Mouse (Mus musculus): Measurements from ENCODE around the gene Ssh2.
"Not testable (repeated sequence)": the region's sequence is repeated elsewhere in the genome, so short reads cannot be mapped to it uniquely, and the experiment has no call there.

Gene Ssh2

GRCm38 (mm10) chr11:77230765-77231164, 14.7 kb downstream of the Ssh2 start:
- DNase-seq (ENCODE audit: extremely low read depth, low read depth) = no peak

- peak; percentile 57 for DNase-seq (ENCODE audit: extremely low read depth, low read depth)
These were observed 15.4 kb downstream of the Ssh2 start for GRCm38 (mm10) chr11:77231514-77231913.

GRCm38 (mm10) chr11:77235267-77235666, 19.2 kb downstream of the Ssh2 start:
- DNase-seq (ENCODE audit: extremely low read depth, low read depth) = no peak

- peak; percentile 86 for DNase-seq (ENCODE audit: extremely low read depth, low read depth)
These were observed 23.7 kb downstream of the Ssh2 start for GRCm38 (mm10) chr11:77239658-77240345.

- DNase-seq (ENCODE audit: extremely low read depth, low read depth) = no peak
These were observed 24.6 kb downstream of the Ssh2 start for GRCm38 (mm10) chr11:77240466-77241246.

GRCm38 (mm10) chr11:77242912-77243311, 26.8 kb downstream of the Ssh2 start:
- no peak for DNase-seq (ENCODE audit: extremely low read depth, low read depth)

GRCm38 (mm10) chr11:77252826-77253225, 36.7 kb downstream of the Ssh2 start:
- no peak for DNase-seq (ENCODE audit: extremely low read depth, low read depth)

GRCm38 (mm10) chr11:77259441-77259840, 43.4 kb downstream of the Ssh2 start:
- DNase-seq (ENCODE audit: extremely low read depth, low read depth) = no peak

- no peak for DNase-seq (ENCODE audit: extremely low read depth, low read depth)
These were observed 51.3 kb downstream of the Ssh2 start for GRCm38 (mm10) chr11:77267401-77267800.

GRCm38 (mm10) chr11:77276000-77276399, 59.9 kb downstream of the Ssh2 start:
- no peak for DNase-seq (ENCODE audit: extremely low read depth, low read depth)

GRCm38 (mm10) chr11:77278538-77278937, 62.5 kb downstream of the Ssh2 start:
- DNase-seq (ENCODE audit: extremely low read depth, low read depth) = not testable (repeated sequence)

- DNase-seq (ENCODE audit: extremely low read depth, low read depth) = no peak
These were observed 64.1 kb downstream of the Ssh2 start for GRCm38 (mm10) chr11:77280219-77280618.

- DNase-seq (ENCODE audit: extremely low read depth, low read depth) = no peak
These were observed 75.4 kb downstream of the Ssh2 start for GRCm38 (mm10) chr11:77291447-77291846.

- DNase-seq (ENCODE audit: extremely low read depth, low read depth) = not testable (repeated sequence)
These were observed 77.6 kb downstream of the Ssh2 start for GRCm38 (mm10) chr11:77293673-77294072.

GRCm38 (mm10) chr11:77297246-77297645, 81.2 kb downstream of the Ssh2 start:
- DNase-seq (ENCODE audit: extremely low read depth, low read depth) = no peak

- DNase-seq (ENCODE audit: extremely low read depth, low read depth) = no peak
These were observed 91.1 kb downstream of the Ssh2 start for GRCm38 (mm10) chr11:77307205-77307604.

- DNase-seq (ENCODE audit: extremely low read depth, low read depth) = no peak
These were observed 92.4 kb downstream of the Ssh2 start for GRCm38 (mm10) chr11:77308533-77308932.

GRCm38 (mm10) chr11:77317721-77318477, 101.8 kb downstream of the Ssh2 start:
- DNase-seq (ENCODE audit: extremely low read depth, low read depth) = no peak

- DNase-seq (ENCODE audit: extremely low read depth, low read depth) = no peak
These were observed 102.5 kb downstream of the Ssh2 start for GRCm38 (mm10) chr11:77318478-77319118.

- DNase-seq (ENCODE audit: extremely low read depth, low read depth) = no peak
These were observed 105.1 kb downstream of the Ssh2 start for GRCm38 (mm10) chr11:77321214-77321613.

GRCm38 (mm10) chr11:77330529-77330928, 114.4 kb downstream of the Ssh2 start:
- DNase-seq (ENCODE audit: extremely low read depth, low read depth) = no peak

All from MEL-GATA-1-ER (cell line).